Mouse (Mus musculus): ENCODE measurements around the gene Piwil4.
"Not testable (repeated sequence)": the region's sequence is repeated elsewhere in the genome, so short reads cannot be mapped to it uniquely, and the experiment has no call there.

Gene Piwil4

DNA sequence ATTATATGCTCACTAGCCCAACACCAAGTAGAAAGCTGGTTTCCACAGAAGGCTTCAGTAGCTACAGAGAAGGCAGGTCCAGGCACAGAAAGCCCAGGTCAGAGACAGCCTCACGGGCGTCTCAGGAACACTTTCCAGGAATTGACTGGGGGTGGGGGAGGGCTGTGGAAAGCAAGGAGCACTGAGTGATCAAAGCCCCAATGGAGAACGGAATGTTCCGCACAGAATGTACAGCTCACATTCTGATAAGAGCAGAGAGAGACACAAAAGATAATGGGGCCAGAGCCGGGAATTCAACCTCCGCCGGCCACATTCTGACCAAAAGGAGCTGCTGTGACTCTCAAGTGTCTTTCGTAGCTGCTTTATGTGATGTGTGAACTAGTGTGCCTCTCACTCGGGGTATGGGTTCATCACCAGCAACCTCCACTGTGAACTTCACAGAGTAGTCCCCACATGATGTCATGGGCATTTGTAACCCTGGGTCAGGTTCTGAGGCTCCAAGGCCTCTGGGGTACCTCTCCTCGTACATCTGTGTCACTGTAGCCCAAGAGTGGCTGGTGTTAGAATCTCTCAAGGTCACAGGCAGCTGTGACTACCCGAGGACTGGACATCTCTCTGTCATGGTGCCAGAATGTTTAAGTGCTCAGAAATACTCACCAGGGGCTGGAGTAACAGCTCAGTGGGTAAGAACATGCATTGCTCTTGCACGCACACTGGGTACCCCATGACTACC lies 51.0 kb downstream of the Piwil4 start:
- in situ Hi-C loops (cut with MboI; ENCODE audit: low pct_unique_long_range_greater_than_20kb in 1 of 2, low sequenced_read_pairs in 2 of 2, unreplicated experiment in 1 of 2) = no loop called here

DNA sequence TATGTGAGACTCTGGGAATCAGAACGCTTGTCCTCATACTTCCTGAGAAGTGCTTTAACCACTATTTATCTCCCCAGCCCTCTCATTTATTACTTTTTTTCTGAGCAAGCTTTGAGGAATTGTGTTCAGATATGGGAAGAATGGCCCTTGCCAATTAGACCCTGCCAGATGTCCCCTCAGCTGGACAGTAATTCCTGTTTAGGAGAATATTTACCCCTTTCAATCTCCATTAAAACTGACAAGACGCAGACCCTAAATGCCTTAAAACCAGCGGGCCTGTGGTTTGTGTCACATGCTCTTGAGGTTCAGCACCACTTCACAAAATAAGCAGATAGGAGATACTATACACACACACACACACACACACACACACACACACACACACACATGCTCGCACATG lies 56.2 kb downstream of the Piwil4 start:
- in situ Hi-C loops (cut with MboI; ENCODE audit: low pct_unique_long_range_greater_than_20kb in 1 of 2, low sequenced_read_pairs in 2 of 2, unreplicated experiment in 1 of 2) = no loop called here

- in situ Hi-C loops (cut with MboI; ENCODE audit: low pct_unique_long_range_greater_than_20kb in 1 of 2, low sequenced_read_pairs in 2 of 2, unreplicated experiment in 1 of 2) = no loop called here
Observed at GRCm38 (mm10) chr9:14682741-14683140, 57.8 kb downstream of the Piwil4 start.

DNA sequence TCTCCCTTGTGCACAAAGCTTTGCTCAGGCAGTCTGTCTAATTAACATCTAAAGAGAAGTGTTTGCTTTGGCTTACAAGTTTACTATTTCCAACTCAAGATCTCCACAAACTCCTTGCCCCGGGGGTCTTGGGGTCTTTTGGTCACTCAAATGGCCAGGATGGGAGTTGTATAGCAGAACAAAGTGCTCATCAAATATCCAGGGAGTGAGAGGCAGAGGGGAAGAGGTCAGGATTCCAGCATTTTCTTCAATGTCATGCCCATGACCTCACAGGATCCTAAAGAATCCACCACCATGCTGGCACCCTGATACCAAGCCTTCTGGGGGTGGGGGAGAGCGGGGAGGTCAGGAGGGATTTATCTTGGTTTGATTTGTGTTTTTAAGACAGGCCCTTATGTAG lies 59.9 kb downstream of the Piwil4 start:
- in situ Hi-C loops (cut with MboI; ENCODE audit: low pct_unique_long_range_greater_than_20kb in 1 of 2, low sequenced_read_pairs in 2 of 2, unreplicated experiment in 1 of 2) = no loop called here

GRCm38 (mm10) chr9:14675707-14676691 lies 64.5 kb downstream of the Piwil4 start:
- in situ Hi-C loops (cut with MboI; ENCODE audit: low pct_unique_long_range_greater_than_20kb in 1 of 2, low sequenced_read_pairs in 2 of 2, unreplicated experiment in 1 of 2) = no loop called here

DNA sequence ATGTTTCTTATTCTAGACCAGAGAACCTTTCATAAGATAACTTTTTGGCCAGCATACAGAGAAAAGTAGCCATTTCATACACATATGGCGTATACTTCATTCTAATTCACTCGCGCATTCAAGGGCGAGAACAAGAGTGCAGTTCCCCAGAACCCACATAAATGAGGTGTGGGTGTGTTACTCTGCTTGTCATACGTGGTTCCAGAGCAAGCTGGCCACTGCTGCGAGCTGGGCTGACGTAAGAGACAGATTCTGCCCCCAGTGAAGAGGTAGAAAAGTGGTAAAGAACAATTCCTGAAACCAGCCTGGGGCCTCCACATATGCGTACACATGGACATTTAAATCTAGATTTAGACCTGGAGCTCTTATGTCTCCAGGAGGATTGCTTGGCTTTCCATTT lies 66.0 kb downstream of the Piwil4 start:
- in situ Hi-C loops (cut with MboI; ENCODE audit: low pct_unique_long_range_greater_than_20kb in 1 of 2, low sequenced_read_pairs in 2 of 2, unreplicated experiment in 1 of 2) = no loop called here

- in situ Hi-C loops (cut with MboI; ENCODE audit: low pct_unique_long_range_greater_than_20kb in 1 of 2, low sequenced_read_pairs in 2 of 2, unreplicated experiment in 1 of 2) = no loop called here
Observed at GRCm38 (mm10) chr9:14673109-14673508, 67.4 kb downstream of the Piwil4 start.

GRCm38 (mm10) chr9:14671965-14672364 lies 68.6 kb downstream of the Piwil4 start:
- in situ Hi-C loops (cut with MboI; ENCODE audit: low pct_unique_long_range_greater_than_20kb in 1 of 2, low sequenced_read_pairs in 2 of 2, unreplicated experiment in 1 of 2) = not testable (repeated sequence)

- in situ Hi-C loops (cut with MboI; ENCODE audit: low pct_unique_long_range_greater_than_20kb in 1 of 2, low sequenced_read_pairs in 2 of 2, unreplicated experiment in 1 of 2) = no loop called here
Observed at GRCm38 (mm10) chr9:14668382-14668781, 72.2 kb downstream of the Piwil4 start.

GRCm38 (mm10) chr9:14666071-14666470 lies 74.5 kb downstream of the Piwil4 start:
- in situ Hi-C loops (cut with MboI; ENCODE audit: low pct_unique_long_range_greater_than_20kb in 1 of 2, low sequenced_read_pairs in 2 of 2, unreplicated experiment in 1 of 2) = no loop called here

DNA sequence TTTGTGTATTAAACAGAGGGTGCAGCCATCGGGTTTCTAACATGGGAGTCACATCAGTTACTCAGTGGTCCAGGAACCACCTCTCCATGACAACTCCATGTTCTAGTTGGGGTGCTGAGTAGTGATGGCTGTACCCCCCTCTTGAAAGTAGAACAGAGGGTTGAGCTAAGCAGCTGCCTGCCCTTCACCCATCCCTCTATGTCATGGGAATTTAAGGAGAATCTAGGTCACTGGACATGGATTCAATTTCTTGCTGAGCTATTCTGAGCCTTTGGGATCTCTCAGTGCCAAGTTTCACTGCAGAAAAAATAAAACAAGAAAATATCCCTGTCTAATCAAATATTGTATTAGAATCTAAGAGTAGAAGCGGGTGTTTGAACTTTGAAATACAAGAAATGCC lies 76.9 kb downstream of the Piwil4 start:
- in situ Hi-C loops (cut with MboI; ENCODE audit: low pct_unique_long_range_greater_than_20kb in 1 of 2, low sequenced_read_pairs in 2 of 2, unreplicated experiment in 1 of 2) = no loop called here

DNA sequence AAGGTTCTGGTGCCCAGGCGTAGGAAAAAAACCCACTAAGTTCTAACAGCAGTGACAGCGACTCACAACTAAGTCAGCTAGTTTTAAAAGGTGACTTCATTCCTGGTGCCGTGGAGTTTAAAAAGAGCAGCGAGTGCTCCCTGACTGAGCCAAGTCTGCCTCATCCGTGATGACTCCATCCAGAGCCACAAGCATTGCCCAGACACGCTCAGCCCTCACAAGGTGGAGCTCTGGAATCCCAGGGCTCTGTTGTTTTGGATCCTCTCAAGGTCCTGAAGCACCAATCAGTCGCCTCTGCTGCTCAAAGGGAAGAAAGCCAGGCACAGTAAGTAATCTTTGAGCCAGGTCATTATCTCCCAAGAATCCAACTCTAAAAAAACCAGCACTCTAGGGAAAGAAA lies 77.7 kb downstream of the Piwil4 start:
- in situ Hi-C loops (cut with MboI; ENCODE audit: low pct_unique_long_range_greater_than_20kb in 1 of 2, low sequenced_read_pairs in 2 of 2, unreplicated experiment in 1 of 2) = no loop called here

DNA sequence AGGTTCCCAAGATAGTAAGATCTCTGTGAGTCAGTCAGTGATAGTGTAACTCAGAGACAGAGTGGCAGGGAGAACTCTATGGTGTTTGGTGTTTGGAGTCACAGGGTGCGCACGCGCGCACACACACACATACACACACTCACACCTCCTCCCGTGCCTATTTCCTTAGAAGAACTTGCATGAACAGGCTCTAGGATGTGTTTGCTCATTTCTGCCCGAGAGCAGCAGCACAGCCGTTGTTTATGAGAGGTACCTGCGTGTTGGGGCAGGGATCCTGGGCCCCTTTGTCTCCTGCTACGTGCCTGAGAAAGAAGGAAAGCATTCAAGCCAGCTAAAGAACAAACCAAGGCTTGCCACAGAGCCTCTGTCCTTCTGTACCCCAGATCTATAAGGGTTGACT lies 78.4 kb downstream of the Piwil4 start:
- in situ Hi-C loops (cut with MboI; ENCODE audit: low pct_unique_long_range_greater_than_20kb in 1 of 2, low sequenced_read_pairs in 2 of 2, unreplicated experiment in 1 of 2) = no loop called here

DNA sequence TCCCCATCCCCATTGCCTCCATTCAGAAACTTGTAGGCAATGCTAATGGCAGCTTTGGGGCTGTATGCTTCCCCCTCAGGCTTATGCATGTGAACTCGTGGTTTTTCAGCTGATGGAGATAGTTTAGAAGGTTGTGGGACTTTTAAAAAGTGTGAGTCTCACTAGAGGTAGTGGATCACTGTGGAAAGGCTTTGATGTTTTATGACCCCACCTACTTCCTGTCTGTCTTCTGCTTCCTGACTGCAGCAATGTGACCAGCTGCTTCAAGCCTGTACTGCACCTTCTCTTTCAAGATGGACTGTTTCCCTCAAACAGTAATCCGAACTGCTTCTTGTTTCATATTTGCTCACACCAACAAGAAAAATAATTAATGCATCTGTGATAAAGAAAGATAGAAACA lies 82.6 kb downstream of the Piwil4 start:
- in situ Hi-C loops (cut with MboI; ENCODE audit: low pct_unique_long_range_greater_than_20kb in 1 of 2, low sequenced_read_pairs in 2 of 2, unreplicated experiment in 1 of 2) = no loop called here

DNA sequence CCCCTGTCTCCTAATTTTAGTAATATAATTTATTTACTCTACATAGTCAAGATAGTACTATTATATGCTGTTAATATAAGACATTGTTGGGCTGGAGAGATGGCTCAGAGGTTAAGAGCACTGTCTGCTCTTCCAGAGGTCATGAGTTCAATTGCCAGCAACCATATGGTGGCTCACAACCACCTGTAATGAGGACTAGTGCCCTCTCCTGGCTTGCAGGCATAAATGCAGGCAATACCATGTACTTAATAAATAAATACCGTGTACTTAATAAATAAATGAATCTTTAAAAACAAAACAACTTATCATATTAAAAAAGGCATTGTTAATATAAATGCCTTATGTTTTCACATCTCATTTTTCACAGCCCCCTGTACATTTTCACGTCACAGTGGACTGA lies 86.5 kb downstream of the Piwil4 start:
- in situ Hi-C loops (cut with MboI; ENCODE audit: low pct_unique_long_range_greater_than_20kb in 1 of 2, low sequenced_read_pairs in 2 of 2, unreplicated experiment in 1 of 2) = no loop called here

- in situ Hi-C loops (cut with MboI; ENCODE audit: low pct_unique_long_range_greater_than_20kb in 1 of 2, low sequenced_read_pairs in 2 of 2, unreplicated experiment in 1 of 2) = no loop called here
Observed at GRCm38 (mm10) chr9:14652761-14653160, 87.8 kb downstream of the Piwil4 start.

- in situ Hi-C loops (cut with MboI; ENCODE audit: low pct_unique_long_range_greater_than_20kb in 1 of 2, low sequenced_read_pairs in 2 of 2, unreplicated experiment in 1 of 2) = no loop called here
Observed at GRCm38 (mm10) chr9:14647849-14648248, 92.7 kb downstream of the Piwil4 start.

- in situ Hi-C loops (cut with MboI; ENCODE audit: low pct_unique_long_range_greater_than_20kb in 1 of 2, low sequenced_read_pairs in 2 of 2, unreplicated experiment in 1 of 2) = no loop called here
Observed at GRCm38 (mm10) chr9:14646641-14647040, 93.9 kb downstream of the Piwil4 start.

Data from mouse embryonic stem cell (cell line).